Mouse (Mus musculus): ENCODE data around the gene 6330409D20Rik. TPM values are rescaled to one million over a fixed set of nuclear protein-coding genes. Genes with fewer than 3 reads are reported as not detected.

The 6330409D20Rik gene
- total and polyA plus RNA-seq, 2 experiments from 2014 or later: 2.1 to 2.9 TPM

DNA sequence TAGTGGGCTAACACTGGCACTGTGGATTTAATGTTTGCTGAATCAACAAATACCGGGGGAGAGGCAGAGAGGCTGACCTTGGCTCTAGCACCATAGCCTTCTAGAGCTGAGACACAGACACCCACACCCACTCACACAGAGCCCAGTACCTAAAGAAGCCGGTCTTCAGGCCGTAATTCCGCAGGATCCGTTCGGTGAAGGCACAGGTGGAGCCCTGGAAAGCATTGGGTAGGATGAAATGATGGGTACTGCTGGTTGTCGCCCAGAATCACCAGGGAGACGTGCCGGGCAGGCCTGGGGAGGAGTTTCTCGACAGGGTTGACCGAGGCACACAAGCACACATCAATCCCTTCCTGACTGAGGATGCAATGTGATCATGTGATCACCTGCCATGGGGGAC lies 49.8 kb downstream of the 6330409D20Rik start:
- peaks cover 7% of the 10 kb centered on the region; the same call in 1 of the 2 replicates for H3K4me1 ChIP-seq (ENCODE audit: insufficient read depth)
- ATAC-seq (no peak), DNase-seq (no peak)
- TF ChIP-seq CTCF (IDR thresholded peaks at IDR 0.05; ENCODE audit: low read depth): no peak
- H3K9ac ChIP-seq: no peak overlapping the region
- no peak overlapping the region for H3K4me3 ChIP-seq (ENCODE audit: low read depth, low read length)
- no peak overlapping the region for H3K27ac ChIP-seq (ENCODE audit: low read depth, low read length)
- no peaks in the 10 kb centered on the region for H3K9me3 ChIP-seq (ENCODE audit: low read length)
- no peaks in the 10 kb centered on the region for H3K27me3 ChIP-seq (ENCODE audit: insufficient read depth, low read length)
- WGBS: 91% methylated on average over 11 of the region's 11 CpGs
- peaks cover 23% of the 10 kb centered on the region for H3K36me3 ChIP-seq (ENCODE audit: insufficient read depth)
- H3K4me2 ChIP-seq (ENCODE audit: low read depth): no peak overlapping the region

DNA sequence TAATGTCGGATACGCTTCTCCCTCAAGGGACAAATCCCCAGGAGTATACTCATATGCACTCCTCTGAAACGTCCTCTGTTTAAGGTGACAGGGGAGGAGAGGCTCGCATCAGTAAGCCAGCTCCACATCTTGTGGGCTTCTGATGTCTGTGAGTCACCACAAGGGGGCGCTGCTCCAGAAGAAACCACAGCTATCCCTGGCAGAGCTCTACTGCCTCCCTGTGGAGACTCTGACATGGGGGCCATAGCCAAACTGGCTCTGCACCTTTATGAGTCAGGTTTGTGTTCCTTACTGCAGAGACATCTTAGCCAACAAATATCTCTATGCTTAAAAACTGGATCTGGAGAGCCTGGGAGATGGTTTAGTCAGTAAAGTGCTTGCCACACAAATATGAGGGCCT lies 51.4 kb downstream of the 6330409D20Rik start:
- ATAC-seq: peak; percentile 28
- TF ChIP-seq CTCF (IDR thresholded peaks at IDR 0.05; ENCODE audit: low read depth): peak; percentile 100
- WGBS: 23% methylated on average over 5 of the region's 5 CpGs
- no peak overlapping the region for H3K9ac ChIP-seq
- no peaks in the 10 kb centered on the region for H3K27me3 ChIP-seq (ENCODE audit: insufficient read depth, low read length)
- peaks cover 39% of the 10 kb centered on the region for H3K36me3 ChIP-seq (ENCODE audit: insufficient read depth)
- H3K4me3 ChIP-seq (ENCODE audit: low read depth, low read length): no peak overlapping the region
- H3K4me2 ChIP-seq (ENCODE audit: low read depth): no peak overlapping the region
- H3K4me1 ChIP-seq (ENCODE audit: insufficient read depth): peaks cover 7% of the 10 kb centered on the region; the same call in 1 of the 2 replicates
- H3K27ac ChIP-seq (ENCODE audit: low read depth, low read length): 0 out of 2 replicates have a peak overlapping the region, but pooled peaks have one; percentile 6
- DNase-seq: peak; percentile 89
- no peaks in the 10 kb centered on the region for H3K9me3 ChIP-seq (ENCODE audit: low read length)

DNA sequence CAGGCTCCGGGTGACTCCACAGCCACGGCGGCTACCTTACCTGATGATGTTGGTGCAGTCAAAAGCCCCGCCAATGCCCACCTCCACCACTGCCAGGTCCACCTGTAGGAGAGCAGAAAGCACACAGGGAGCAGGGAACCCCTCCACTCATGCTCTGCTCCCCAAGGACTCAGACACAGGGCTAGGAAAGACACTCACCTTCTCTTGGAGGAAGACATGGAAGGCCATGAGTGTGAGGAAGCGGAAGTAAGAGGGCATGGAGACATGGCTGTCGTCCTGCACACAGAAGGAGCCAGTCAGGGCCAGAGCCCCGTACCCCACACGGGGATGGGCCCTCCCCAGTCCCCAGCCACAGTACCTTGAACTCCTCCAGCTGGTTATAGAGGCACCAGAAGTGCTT lies 53.3 kb downstream of the 6330409D20Rik start:
- no peaks in the 10 kb centered on the region for H3K4me1 ChIP-seq (ENCODE audit: insufficient read depth)
- no peaks in the 10 kb centered on the region for H3K27me3 ChIP-seq (ENCODE audit: insufficient read depth, low read length)
- no peak for DNase-seq
- H3K9ac ChIP-seq: no peak overlapping the region
- ATAC-seq: no peak
- H3K27ac ChIP-seq (ENCODE audit: low read depth, low read length): no peak overlapping the region
- H3K4me3 ChIP-seq (ENCODE audit: low read depth, low read length): no peak overlapping the region
- H3K4me2 ChIP-seq (ENCODE audit: low read depth): no peak overlapping the region
- no peak for TF ChIP-seq CTCF (IDR thresholded peaks at IDR 0.05; ENCODE audit: low read depth)
- H3K9me3 ChIP-seq (ENCODE audit: low read length): no peaks in the 10 kb centered on the region
- WGBS: 92% methylated on average over 8 of the region's 8 CpGs
- H3K36me3 ChIP-seq (ENCODE audit: insufficient read depth): peaks cover 51% of the 10 kb centered on the region

DNA sequence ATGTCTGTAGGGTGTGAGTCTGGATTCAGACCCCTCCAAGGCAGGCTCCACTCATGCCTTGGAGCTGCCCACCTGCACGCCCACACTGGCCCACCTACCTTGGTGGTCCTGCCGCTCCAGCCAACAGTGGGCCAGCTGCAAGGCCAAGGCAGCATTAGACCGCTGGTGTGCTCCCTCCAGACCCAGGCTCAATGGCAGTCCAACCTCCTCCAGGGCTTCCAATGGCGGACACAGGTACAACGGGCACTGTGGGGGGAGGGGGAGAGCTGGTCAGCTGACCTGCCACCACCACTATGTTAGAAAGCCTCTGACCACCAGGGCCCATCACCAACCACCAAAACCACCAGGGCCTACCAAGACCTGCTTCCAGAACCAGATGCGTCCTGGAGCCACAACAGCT lies 54.2 kb downstream of the 6330409D20Rik start:
- Histone ChIP-seq H3K4me2 (ENCODE audit: low read depth) (no peak overlapping the region), H3K9ac (no peak overlapping the region), H3K27me3 (ENCODE audit: insufficient read depth, low read length) (no peaks in the 10 kb centered on the region), H3K27ac (ENCODE audit: low read depth, low read length) (no peak overlapping the region), H3K4me1 (ENCODE audit: insufficient read depth) (no peaks in the 10 kb centered on the region), H3K9me3 (ENCODE audit: low read length) (no peaks in the 10 kb centered on the region), H3K4me3 (ENCODE audit: low read depth, low read length) (no peak overlapping the region), H3K36me3 (ENCODE audit: insufficient read depth) (peaks cover 55% of the 10 kb centered on the region)
- ATAC-seq: no peak
- 92% methylated on average over 6 of the region's 6 CpGs for WGBS
- no peak for DNase-seq
- no peak for TF ChIP-seq CTCF (IDR thresholded peaks at IDR 0.05; ENCODE audit: low read depth)

DNA sequence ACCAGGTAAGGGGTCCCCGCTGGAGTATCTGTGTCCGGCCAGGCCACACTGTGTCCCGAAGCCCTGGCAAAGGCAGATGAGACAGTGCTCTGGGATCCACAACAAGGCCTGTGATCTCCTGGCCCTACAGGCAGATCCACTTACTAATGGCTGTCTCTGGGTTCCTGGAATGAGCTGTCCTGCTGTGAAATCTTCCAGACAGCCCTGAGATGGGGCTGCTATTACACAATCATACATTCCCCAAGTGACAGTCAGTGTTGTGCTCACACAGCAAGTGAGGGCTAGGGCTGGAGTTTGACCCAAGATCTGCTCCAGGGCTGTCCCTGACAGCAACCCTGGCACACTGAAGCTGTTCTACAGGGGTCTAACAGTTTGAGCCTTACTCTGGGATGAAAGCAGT lies 55.0 kb downstream of the 6330409D20Rik start:
- Histone ChIP-seq H3K4me3 (ENCODE audit: low read depth, low read length) (no peak overlapping the region), H3K9ac (no peak overlapping the region), H3K27ac (ENCODE audit: low read depth, low read length) (no peak overlapping the region), H3K9me3 (ENCODE audit: low read length) (no peaks in the 10 kb centered on the region), H3K27me3 (ENCODE audit: insufficient read depth, low read length) (no peaks in the 10 kb centered on the region), H3K4me1 (ENCODE audit: insufficient read depth) (no peaks in the 10 kb centered on the region), H3K36me3 (ENCODE audit: insufficient read depth) (peaks cover 55% of the 10 kb centered on the region), H3K4me2 (ENCODE audit: low read depth) (no peak overlapping the region)
- no peak for DNase-seq
- no peak for TF ChIP-seq CTCF (IDR thresholded peaks at IDR 0.05; ENCODE audit: low read depth)
- 96% methylated on average over 3 of the region's 3 CpGs for WGBS
- ATAC-seq: no peak

DNA sequence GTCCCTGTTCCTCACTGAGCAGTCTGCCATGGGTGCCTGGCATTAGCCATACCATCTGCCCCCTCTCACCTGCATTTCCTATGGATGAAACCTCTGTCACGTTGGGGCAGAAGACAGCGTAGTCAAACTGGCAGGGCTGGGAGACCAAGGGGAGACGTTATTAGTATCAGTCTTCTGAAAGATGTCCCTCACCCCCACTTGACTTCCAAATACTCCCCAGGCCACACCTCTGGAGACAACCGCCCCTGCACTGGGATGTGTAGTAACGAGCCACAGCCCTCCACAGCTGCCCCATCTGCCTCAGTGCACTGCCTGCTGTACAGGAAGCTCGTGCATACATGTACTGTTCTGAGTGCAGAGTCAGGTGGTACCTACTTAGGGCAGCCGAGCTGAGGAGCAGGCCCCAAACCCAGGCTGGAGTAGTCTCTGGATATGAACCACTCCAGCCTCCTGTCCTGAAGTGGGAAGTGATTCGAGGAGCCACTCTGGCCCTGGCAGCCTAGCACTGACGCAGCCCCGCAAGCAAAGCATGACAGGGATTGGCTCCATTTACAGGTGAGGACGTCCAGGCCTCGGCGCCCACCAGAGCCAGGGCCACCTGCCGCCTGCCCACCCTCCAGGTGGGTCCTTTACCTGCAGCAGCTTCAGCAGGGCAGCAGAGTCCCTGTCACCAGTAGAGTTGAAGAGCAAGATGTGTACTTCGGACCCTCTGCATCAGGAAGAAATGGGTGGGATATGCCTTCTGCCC lies 56.0 kb downstream of the 6330409D20Rik start:
- no peak for ATAC-seq
- Histone ChIP-seq H3K4me1 (ENCODE audit: insufficient read depth) (no peaks in the 10 kb centered on the region), H3K27ac (ENCODE audit: low read depth, low read length) (no peak overlapping the region), H3K9ac (no peak overlapping the region), H3K4me3 (ENCODE audit: low read depth, low read length) (no peak overlapping the region), H3K36me3 (ENCODE audit: insufficient read depth) (peaks cover 55% of the 10 kb centered on the region), H3K27me3 (ENCODE audit: insufficient read depth, low read length) (no peaks in the 10 kb centered on the region), H3K9me3 (ENCODE audit: low read length) (no peaks in the 10 kb centered on the region), H3K4me2 (ENCODE audit: low read depth) (no peak overlapping the region)
- DNase-seq: no peak
- WGBS: 92% methylated on average over 15 of the region's 15 CpGs
- TF ChIP-seq CTCF (IDR thresholded peaks at IDR 0.05; ENCODE audit: low read depth): no peak

DNA sequence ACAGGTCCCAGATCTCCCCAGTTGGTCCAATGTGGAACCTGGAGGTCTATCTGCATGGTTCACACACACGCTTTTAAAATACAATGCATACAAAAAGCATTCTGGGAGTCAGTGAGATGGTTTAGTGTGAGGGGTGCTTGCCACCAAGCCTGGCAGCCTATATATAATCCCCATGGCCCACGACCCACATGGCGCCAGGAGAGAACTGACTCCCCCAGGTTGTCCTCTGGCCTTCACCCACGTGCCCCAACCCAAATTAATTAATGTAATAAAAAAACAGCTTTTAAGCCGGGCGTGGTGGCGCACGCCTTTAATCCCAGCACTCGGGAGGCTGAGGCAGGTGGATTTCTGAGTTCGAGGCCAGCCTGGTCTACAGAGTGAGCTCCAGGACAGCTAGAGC lies 57.1 kb downstream of the 6330409D20Rik start:
- H3K27ac ChIP-seq (ENCODE audit: low read depth, low read length): no peak overlapping the region
- no peaks in the 10 kb centered on the region for H3K9me3 ChIP-seq (ENCODE audit: low read length)
- no peaks in the 10 kb centered on the region for H3K4me1 ChIP-seq (ENCODE audit: insufficient read depth)
- H3K9ac ChIP-seq: no peak overlapping the region
- 92% methylated on average over 10 of the region's 10 CpGs for WGBS
- H3K4me3 ChIP-seq (ENCODE audit: low read depth, low read length): no peak overlapping the region
- no peak for DNase-seq
- no peak for ATAC-seq
- peaks cover 55% of the 10 kb centered on the region for H3K36me3 ChIP-seq (ENCODE audit: insufficient read depth)
- no peak for TF ChIP-seq CTCF (IDR thresholded peaks at IDR 0.05; ENCODE audit: low read depth)
- no peaks in the 10 kb centered on the region for H3K27me3 ChIP-seq (ENCODE audit: insufficient read depth, low read length)
- H3K4me2 ChIP-seq (ENCODE audit: low read depth): no peak overlapping the region

All from forebrain, postnatal 0 days (tissue).